Mouse (Mus musculus) erythroblast, embryonic 14.5 days (primary cell): Measurements from ENCODE around the gene Vps37b. TPM values are rescaled to one million over a fixed set of nuclear protein-coding genes. Genes with fewer than 3 reads are reported as not detected.
A peak's percentile ranks its signal among the peaks of the same experiment; 100 is the strongest.

Experiments used
- H3K27me3 ChIP-seq: 2 replicates; pipeline ENCODE4 v1.6.1; 2012; ENCODE audit warnings: inconsistent platforms; ENCODE audit not compliant: control insufficient read depth
- H3K36me3 ChIP-seq: 2 replicates; pipeline ENCODE4 v1.6.1; 2012; ENCODE audit warnings: mild to moderate bottlenecking, inconsistent platforms; ENCODE audit not compliant: control insufficient read depth
- H3K4me1 ChIP-seq: 2 replicates; pipeline ENCODE4 v1.6.1; 2012; ENCODE audit warnings: inconsistent platforms; ENCODE audit not compliant: control insufficient read depth
- H3K4me3 ChIP-seq: replicated peaks from 2 replicates; pipeline ENCODE3; 2012; ENCODE audit warnings: moderate library complexity, mild to moderate bottlenecking, inconsistent platforms
- H3K9me3 ChIP-seq: 2 replicates; pipeline ENCODE4 v1.6.1; 2012; ENCODE audit warnings: low read length, inconsistent platforms, mixed read lengths; ENCODE audit not compliant: control insufficient read depth
- GATA1 ChIP-seq: IDR thresholded peaks from 2 replicates; pipeline ENCODE4 v1.6.1; 2012; ENCODE audit warnings: low read length, inconsistent platforms, mixed read lengths
- TAL1 ChIP-seq: IDR thresholded peaks from 3 replicates; pipeline ENCODE4 v1.6.1; 2012; ENCODE audit warnings: low read length, inconsistent platforms, mixed read lengths
- polyA plus RNA-seq: library from polyadenylated mRNA; stranded (reverse); fragments of >175 nt; gene quantifications from 2 replicates; pipeline ENCODE4 v1.2.3, GENCODE M21; 2012

Gene Vps37b
- polyA plus RNA-seq, 1 experiment = 21.1 TPM

DNA sequence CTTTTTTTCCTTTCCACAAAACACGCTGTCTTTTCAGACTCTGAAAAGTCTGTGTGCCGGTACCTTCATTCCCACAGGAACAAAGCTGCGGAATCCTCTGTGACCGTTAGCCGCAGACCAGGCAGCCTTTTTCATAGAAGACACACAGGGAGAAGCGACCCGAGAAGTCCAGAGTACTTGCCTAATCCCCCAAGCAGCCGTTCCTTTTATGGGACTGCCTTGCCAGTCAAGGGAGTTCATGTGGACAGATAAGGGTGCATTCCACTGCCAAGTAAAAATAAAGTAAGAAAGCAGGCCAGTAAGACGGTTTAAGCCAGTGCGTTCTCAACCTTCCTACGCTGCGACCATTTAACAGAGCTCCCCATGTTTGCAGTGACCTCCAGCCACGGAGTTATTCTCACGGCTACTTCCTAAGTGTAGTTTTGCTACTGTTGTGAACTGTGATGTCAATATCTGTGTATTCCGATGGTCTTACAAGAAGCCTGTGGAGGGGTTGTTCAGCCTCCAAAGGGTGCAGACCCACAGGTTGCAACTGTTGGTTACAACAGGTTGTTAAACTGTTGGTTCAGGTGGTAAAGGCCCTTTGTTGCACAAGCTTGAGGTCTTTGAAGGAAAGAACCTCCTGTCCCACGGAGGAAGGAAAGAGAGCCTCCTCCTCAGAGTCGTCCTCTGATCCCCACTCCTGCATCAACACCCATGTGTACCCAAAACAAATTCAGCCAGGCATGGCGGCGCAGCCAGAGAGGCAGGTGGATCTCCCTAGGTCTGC lies 4.2 kb downstream of the Vps37b start:
- Histone ChIP-seq H3K4me1 (peaks cover 88% of the 10 kb centered on the region), H3K27me3 (no peaks in the 10 kb centered on the region), H3K9me3 (0 out of 2 replicates have a peak, but pooled peaks cover 2% of the 10 kb centered on the region), H3K4me3 (peak overlapping the region; percentile 22), H3K36me3 (peaks cover 62% of the 10 kb centered on the region)
- no peak for TF ChIP-seq TAL1
- no peak for TF ChIP-seq GATA1

DNA sequence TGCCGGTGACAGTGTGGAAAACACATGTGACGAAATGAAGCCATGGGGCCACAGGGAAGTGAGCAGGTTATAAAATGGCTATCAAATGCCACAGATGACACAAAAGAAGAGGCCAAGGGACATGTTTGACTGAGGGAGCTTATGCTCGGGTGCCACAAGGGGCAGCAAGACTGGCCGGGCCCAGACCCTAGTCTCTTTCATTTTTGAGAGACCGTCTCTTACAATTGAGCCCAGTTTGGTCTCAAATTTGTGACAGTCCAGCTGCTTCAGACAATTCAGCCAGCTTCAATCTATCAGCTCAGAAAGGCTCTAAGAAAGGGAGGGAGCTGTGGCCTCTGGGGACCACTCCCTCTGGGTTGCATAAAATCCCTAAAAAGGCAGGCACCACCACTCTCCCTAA lies 5.5 kb downstream of the Vps37b start:
- Histone ChIP-seq H3K9me3 (0 out of 2 replicates have a peak, but pooled peaks cover 2% of the 10 kb centered on the region), H3K36me3 (peaks cover 71% of the 10 kb centered on the region), H3K4me3 (no peak overlapping the region), H3K27me3 (no peaks in the 10 kb centered on the region), H3K4me1 (peaks cover 94% of the 10 kb centered on the region)
- TF ChIP-seq GATA1 = no peak
- no peak for TF ChIP-seq TAL1

DNA sequence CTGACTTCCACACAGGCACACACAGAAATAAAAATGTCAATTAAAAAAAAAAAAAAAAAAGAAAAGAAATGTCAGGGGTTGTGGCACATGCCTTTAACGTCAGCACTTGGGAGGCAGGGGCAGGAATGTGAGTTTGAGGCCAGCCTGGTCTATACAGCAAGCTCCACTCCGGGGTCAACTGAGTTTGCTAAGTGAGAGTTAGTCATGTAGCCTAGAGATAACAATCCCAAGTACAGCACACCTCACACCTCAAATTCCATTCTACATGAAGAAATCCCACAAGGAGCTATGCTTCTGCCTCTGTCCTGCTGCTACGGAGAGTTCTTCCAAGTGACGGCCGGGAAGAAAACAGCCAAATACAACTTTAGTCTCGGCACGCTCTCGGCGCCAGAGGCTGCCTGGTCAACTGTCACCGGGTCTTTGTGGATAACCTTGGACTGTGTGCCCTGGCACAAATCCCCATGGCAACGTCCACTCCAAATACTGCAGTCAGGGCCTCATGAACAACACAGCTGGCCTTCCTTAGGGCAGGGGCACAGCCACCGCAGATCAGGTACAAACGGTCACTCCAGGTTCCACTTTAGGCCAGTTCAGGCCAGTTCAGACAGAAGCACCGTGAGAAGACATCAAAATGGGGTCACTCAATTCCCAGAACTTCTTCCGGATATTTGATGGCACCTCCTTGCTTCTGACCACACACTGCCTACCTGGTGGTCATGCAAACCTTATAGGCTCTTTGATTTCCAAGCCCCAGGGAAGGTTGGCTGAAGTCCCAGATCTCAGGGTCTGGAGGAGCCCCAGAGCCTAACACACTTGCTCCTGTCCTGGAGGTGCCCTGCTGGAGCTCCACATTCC lies 6.3 kb downstream of the Vps37b start:
- Histone ChIP-seq H3K4me1 (peaks cover 94% of the 10 kb centered on the region), H3K4me3 (no peak overlapping the region), H3K9me3 (0 out of 2 replicates have a peak, but pooled peaks cover 2% of the 10 kb centered on the region), H3K36me3 (peaks cover 78% of the 10 kb centered on the region), H3K27me3 (no peaks in the 10 kb centered on the region)
- no peak for TF ChIP-seq GATA1
- TF ChIP-seq TAL1 = no peak

DNA sequence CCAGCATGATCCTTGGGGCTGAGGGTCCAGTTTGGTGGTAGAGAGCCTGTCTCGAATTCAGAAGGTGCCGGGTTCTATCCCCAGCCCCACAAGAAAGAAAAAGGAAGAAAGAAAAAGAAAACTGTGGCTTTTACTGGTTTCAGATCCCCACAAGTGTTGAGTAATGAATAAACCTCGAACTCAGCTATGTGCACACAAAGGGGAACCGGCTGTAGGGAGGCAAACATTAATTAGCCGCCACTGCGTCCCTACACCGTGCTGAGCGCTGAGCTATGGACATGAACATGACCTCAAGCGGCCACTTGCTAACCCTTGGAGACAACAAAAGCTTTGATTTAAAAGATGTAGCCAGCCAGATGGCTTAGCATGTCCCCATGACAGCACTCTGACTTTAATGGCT lies 6.9 kb downstream of the Vps37b start:
- peaks cover 81% of the 10 kb centered on the region for H3K36me3 ChIP-seq
- H3K4me3 ChIP-seq = no peak overlapping the region
- TF ChIP-seq TAL1 (no peak), GATA1 (no peak)

DNA sequence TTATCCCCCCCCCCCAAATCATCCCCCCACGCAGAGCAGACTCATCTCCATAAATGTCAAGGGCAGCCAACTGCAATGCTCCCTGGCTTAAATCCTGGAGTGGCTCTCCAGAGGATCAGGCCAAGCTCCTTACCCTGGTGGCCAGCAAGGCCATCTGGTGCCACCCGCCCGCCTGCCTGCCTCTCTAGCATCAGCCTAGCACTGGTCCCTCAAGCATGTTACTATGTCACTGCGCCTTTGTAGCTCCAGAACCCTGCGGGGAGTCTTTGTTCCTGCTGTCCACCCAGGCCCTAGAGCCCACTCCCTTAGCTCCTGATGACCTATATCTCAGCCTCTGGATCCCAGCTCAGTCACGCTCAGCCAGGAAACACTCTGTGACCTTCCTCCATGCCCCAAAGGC lies 7.4 kb downstream of the Vps37b start:
- Histone ChIP-seq H3K27me3 (no peaks in the 10 kb centered on the region), H3K4me1 (peaks cover 94% of the 10 kb centered on the region), H3K36me3 (peaks cover 81% of the 10 kb centered on the region), H3K4me3 (no peak overlapping the region), H3K9me3 (0 out of 2 replicates have a peak, but pooled peaks cover 2% of the 10 kb centered on the region)
- TF ChIP-seq TAL1 (no peak), GATA1 (no peak)

More for the DNA sequence above, 6.9 kb downstream of the Vps37b start:
- H3K4me1 ChIP-seq = peaks cover 93% of the 10 kb centered on the region
- H3K27me3 ChIP-seq = no peaks in the 10 kb centered on the region
- 0 out of 2 replicates have a peak, but pooled peaks cover 2% of the 10 kb centered on the region for H3K9me3 ChIP-seq

DNA sequence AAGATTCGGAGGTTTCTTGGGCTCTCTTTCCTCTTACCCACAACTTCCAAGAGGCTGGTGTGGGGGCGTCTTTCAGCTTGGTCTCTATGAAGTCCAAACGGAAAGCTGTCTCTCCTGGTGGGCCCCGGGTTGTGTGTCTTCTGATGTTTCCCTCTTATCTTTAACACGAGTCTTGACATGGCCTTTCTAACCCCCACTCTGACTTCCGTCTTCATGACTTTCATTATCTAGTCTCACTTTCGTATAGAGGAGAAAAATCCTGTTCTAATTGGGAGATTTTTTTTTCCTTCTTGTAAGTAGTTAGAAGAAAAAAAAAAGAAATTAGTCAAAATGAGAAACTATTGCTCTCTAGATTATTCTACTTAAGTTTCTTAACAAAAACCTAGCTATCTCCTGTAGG lies 9.7 kb downstream of the Vps37b start:
- Histone ChIP-seq H3K36me3 (peaks cover 76% of the 10 kb centered on the region), H3K4me3 (peak overlapping the region; percentile 35), H3K27me3 (no peaks in the 10 kb centered on the region), H3K9me3 (no peaks in the 10 kb centered on the region), H3K4me1 (peaks cover 95% of the 10 kb centered on the region)
- no peak for TF ChIP-seq TAL1
- TF ChIP-seq GATA1 = no peak

DNA sequence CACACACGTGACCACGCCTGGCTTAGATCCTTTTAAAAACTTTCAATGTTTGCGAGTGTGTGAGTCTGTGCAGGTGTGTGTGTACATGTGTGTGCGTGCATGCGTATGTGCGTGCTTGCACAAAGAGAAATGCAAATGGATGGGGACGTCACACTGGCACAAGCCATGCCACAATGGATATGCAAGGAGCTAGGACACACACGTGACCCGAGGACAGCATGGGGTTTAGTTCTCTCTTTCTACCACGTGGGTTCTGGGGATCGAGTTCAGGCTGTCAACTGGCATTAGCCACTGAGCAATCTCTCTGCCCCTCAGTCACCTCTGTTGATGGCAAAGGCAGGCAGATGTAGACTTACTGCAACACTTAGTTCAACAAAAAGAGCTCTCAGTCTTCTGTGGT lies 10.4 kb downstream of the Vps37b start:
- peaks cover 96% of the 10 kb centered on the region for H3K4me1 ChIP-seq
- H3K27me3 ChIP-seq = no peaks in the 10 kb centered on the region
- H3K9me3 ChIP-seq = no peaks in the 10 kb centered on the region
- TF ChIP-seq GATA1 = no peak
- no peak for TF ChIP-seq TAL1
- H3K4me3 ChIP-seq = no peak overlapping the region
- H3K36me3 ChIP-seq = peaks cover 76% of the 10 kb centered on the region

DNA sequence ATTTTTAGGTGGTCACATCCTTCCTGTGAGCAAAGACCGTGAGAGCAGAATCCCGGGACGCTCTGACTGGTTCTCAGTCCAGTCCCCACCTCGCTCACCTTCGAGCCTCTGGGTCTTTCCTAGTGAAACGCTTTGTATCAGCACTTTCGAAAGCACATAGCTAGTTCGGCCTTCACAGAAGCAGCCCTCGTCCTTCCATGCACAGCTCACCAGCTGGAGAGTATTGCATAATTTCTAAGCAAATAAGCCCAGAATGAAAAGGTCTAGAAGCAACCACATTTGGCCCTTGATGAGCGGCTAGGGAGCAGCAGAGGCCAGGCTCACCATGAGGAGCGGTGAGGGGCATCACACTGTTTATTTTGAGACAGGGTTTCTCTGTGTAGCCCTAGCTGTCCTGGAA lies 10.9 kb downstream of the Vps37b start:
- TF ChIP-seq GATA1 = no peak
- TF ChIP-seq TAL1 = no peak
- Histone ChIP-seq H3K4me1 (peaks cover 96% of the 10 kb centered on the region), H3K27me3 (no peaks in the 10 kb centered on the region), H3K9me3 (no peaks in the 10 kb centered on the region), H3K4me3 (no peak overlapping the region), H3K36me3 (peaks cover 75% of the 10 kb centered on the region)
